29 mouse cellular contexts compared by ENCODE assay signal in genomic region chr3:29959051-29959450, GRCm38 (mm10).
DNase-seq lines count a peak whose midpoint lies in the region; ATAC-seq lines count a peak whose summit lies in the region.
"Had no signal": no experiment of that assay in that cellular context is flagged by ENCODE, and none has a peak within 500 bp of the region (broad histone marks: within the 10 kb centered on the region; RNA-seq: fewer than 3 reads in every experiment).

No protein-coding gene starts in this region.

- H3K4me3 ChIP-seq in embryonic facial prominence, embryonic 11.5 days (ENCODE audit: low read depth, low read length): no peak overlapping the region
- no peak overlapping the region for H3K4me3 ChIP-seq in embryonic facial prominence, embryonic 10.5 days
- H3K4me3 ChIP-seq in megakaryocyte, embryonic 14.5 days (replicated peaks): peak overlapping the region; percentile 64
- H3K4me3 ChIP-seq: embryonic facial prominence, embryonic 13.5 days; heart, embryonic 15.5 days; hindbrain, embryonic 10.5 days; hindbrain, embryonic 13.5 days; intestine, embryonic 15.5 days had no signal

- ATAC-seq in embryonic facial prominence, embryonic 11.5 days (replicated peaks; ENCODE audit: insufficient number of reproducible peaks, low FRiP score, low TSS enrichment, low read depth): no peak
- no peak for ATAC-seq in megakaryocyte, adult 5-6 weeks (ENCODE audit: poor library complexity, severe bottlenecking)
- ATAC-seq: forebrain, embryonic 14.5 days; forebrain, postnatal 0 days; hindbrain, embryonic 16.5 days; intestine, embryonic 15.5 days; Patski had no signal

- no peaks in the 10 kb centered on the region for H3K4me1 ChIP-seq in embryonic facial prominence, embryonic 11.5 days (ENCODE audit: control insufficient read depth, insufficient read depth, low read length)
- H3K4me1 ChIP-seq in embryonic facial prominence, embryonic 10.5 days: 0 out of 2 replicates have a peak, but pooled peaks cover 3% of the 10 kb centered on the region
- H3K4me1 ChIP-seq in megakaryocyte, embryonic 14.5 days: no peaks in the 10 kb centered on the region; the same call in 1 of the 2 replicates
- H3K4me1 ChIP-seq: heart, embryonic 15.5 days; hindbrain, embryonic 10.5 days; intestine, embryonic 15.5 days had no signal

- no peak overlapping the region for H3K4me2 ChIP-seq in embryonic facial prominence, embryonic 11.5 days (ENCODE audit: low read depth, low read length)
- H3K4me2 ChIP-seq: embryonic facial prominence, embryonic 13.5 days; heart, embryonic 11.5 days; heart, embryonic 15.5 days; hindbrain, embryonic 13.5 days; intestine, embryonic 15.5 days had no signal

- H3K36me3 ChIP-seq in embryonic facial prominence, embryonic 11.5 days (replicated peaks; ENCODE audit: control insufficient read depth, insufficient read depth, low read depth, low read length): no peaks in the 10 kb centered on the region
- H3K36me3 ChIP-seq in embryonic facial prominence, embryonic 10.5 days (replicated peaks): peaks cover 75% of the 10 kb centered on the region
- no peaks in the 10 kb centered on the region for H3K36me3 ChIP-seq in megakaryocyte, embryonic 14.5 days (replicated peaks; ENCODE audit: low read length)
- H3K36me3 ChIP-seq: embryonic facial prominence, embryonic 13.5 days; hindbrain, embryonic 13.5 days; intestine, embryonic 15.5 days had no signal

- WGBS in embryonic facial prominence, embryonic 11.5 days: 67% methylated on average over 3 of the region's 3 CpGs
- 76% methylated on average over 3 of the region's 3 CpGs for WGBS in embryonic facial prominence, embryonic 10.5 days

- H3K9me3 ChIP-seq in embryonic facial prominence, embryonic 11.5 days (replicated peaks; ENCODE audit: control insufficient read depth, low read length): no peaks in the 10 kb centered on the region
- no peaks in the 10 kb centered on the region for H3K9me3 ChIP-seq in embryonic facial prominence, embryonic 10.5 days
- H3K9me3 ChIP-seq in megakaryocyte, embryonic 14.5 days: no peaks in the 10 kb centered on the region
- H3K9me3 ChIP-seq: embryonic facial prominence, embryonic 13.5 days; heart, embryonic 15.5 days; hindbrain, embryonic 10.5 days; hindbrain, embryonic 13.5 days; intestine, embryonic 15.5 days had no signal

- peak; percentile 24 for DNase-seq in embryonic facial prominence, embryonic 11.5 days (ENCODE audit: low spot score)
- no peak for DNase-seq in embryonic facial prominence, embryonic 10.5 days (ENCODE audit: low spot score)
- DNase-seq in adipocyte (ENCODE audit: low spot score): peak; percentile 19
- DNase-seq in lung, postnatal 4 days: no peak
- DNase-seq in cerebellum, adult 11-12 months: no peak
- DNase-seq in embryo, embryonic 10.5 days (ENCODE audit: low spot score): no peak
- DNase-seq: adrenal gland, adult 2 months; adrenal gland, postnatal 14 days; B cell, adult 2 months; cerebellum, adult 11 months; cerebellum, adult 8-10 months; cerebellum, postnatal 10 days; cerebellum, postnatal 36 days; forebrain, postnatal 0 days; gastrocnemius, postnatal 36 days; heart, postnatal 10 days; heart, postnatal 36 days; kidney, adult 11 months had no signal

- no peaks in the 10 kb centered on the region for H3K27me3 ChIP-seq in embryonic facial prominence, embryonic 11.5 days (ENCODE audit: control insufficient read depth, insufficient read depth, low read length)
- H3K27me3 ChIP-seq in embryonic facial prominence, embryonic 10.5 days (replicated peaks; ENCODE audit: low read depth, poor library complexity, severe bottlenecking): no peaks in the 10 kb centered on the region
- no peaks in the 10 kb centered on the region for H3K27me3 ChIP-seq in megakaryocyte, embryonic 14.5 days (replicated peaks)
- H3K27me3 ChIP-seq: embryonic facial prominence, embryonic 13.5 days; heart, embryonic 15.5 days; hindbrain, embryonic 13.5 days; intestine, embryonic 15.5 days; Patski had no signal

- no peak overlapping the region for H3K27ac ChIP-seq in embryonic facial prominence, embryonic 11.5 days (replicated peaks; ENCODE audit: low read depth, low read length)
- no peak overlapping the region for H3K27ac ChIP-seq in embryonic facial prominence, embryonic 10.5 days (replicated peaks)
- H3K27ac ChIP-seq: embryonic facial prominence, embryonic 13.5 days; heart, embryonic 15.5 days; hindbrain, embryonic 10.5 days; hindbrain, embryonic 13.5 days; intestine, embryonic 15.5 days had no signal

- H3K9ac ChIP-seq in embryonic facial prominence, embryonic 11.5 days (replicated peaks; ENCODE audit: low read length): no peak overlapping the region
- H3K9ac ChIP-seq: embryonic facial prominence, embryonic 13.5 days; forebrain, postnatal 0 days; heart, embryonic 15.5 days; hindbrain, embryonic 13.5 days; intestine, embryonic 15.5 days had no signal

Comparison
In these comparisons a context has a peak if more than half of its experiments do, and no peak if none do; other contexts are left out.
1. DNase-seq: peak in embryonic facial prominence, embryonic 11.5 days (single experiment) and adipocyte (single experiment); none in embryonic facial prominence, embryonic 10.5 days (single experiment), lung, postnatal 4 days (0 of 2), cerebellum, adult 11-12 months (single experiment) and embryo, embryonic 10.5 days (single experiment).